Mouse (Mus musculus) embryonic fibroblast, embryonic 13.5 days (primary cell): ENCODE results near the gene Grwd1. TPM values are rescaled to one million over a fixed set of nuclear protein-coding genes. Genes with fewer than 3 reads are reported as not detected.
"Not testable (repeated sequence)": the region's sequence is repeated elsewhere in the genome, so short reads cannot be mapped to it uniquely, and the experiment has no call there.

Experiments used
- H3K27ac ChIP-seq: 2 replicates; pipeline ENCODE4 v1.5.1; 2012; ENCODE audit warnings: low read length, control low read depth, inconsistent platforms; ENCODE audit not compliant: insufficient read depth
- H3K4me1 ChIP-seq: 2 replicates; pipeline ENCODE4 v1.6.1; 2011; ENCODE audit warnings: low read length; ENCODE audit not compliant: control insufficient read depth, insufficient read depth
- H3K4me3 ChIP-seq: 2 replicates; pipeline ENCODE4 v1.5.1; 2011; ENCODE audit warnings: mild to moderate bottlenecking, control low read depth, low read length; ENCODE audit not compliant: insufficient read depth
- CTCF ChIP-seq: IDR thresholded peaks from 2 replicates; pipeline ENCODE4 v1.5.1; 2011; ENCODE audit warnings: mild to moderate bottlenecking, control low read depth, low read length, moderate library complexity, borderline replicate concordance; ENCODE audit not compliant: insufficient read depth
- POLR2A ChIP-seq: IDR thresholded peaks from 2 replicates; pipeline ENCODE4 v1.6.1; 2011; ENCODE audit warnings: low read depth, mild to moderate bottlenecking, control low read depth, low read length, moderate library complexity
- polyA plus RNA-seq: library from polyadenylated mRNA; stranded (reverse); fragments of >200 nt; gene quantifications from 2 replicates; pipeline ENCODE4 v1.2.4, GENCODE M21; 2011; ENCODE audit warnings: low read depth; ENCODE audit not compliant: missing spikeins, insufficient read length

The Grwd1 gene
- 13.5 and 17.6 TPM in 2 replicates for polyA plus RNA-seq

- H3K4me1 ChIP-seq = no peaks in the 10 kb centered on the region; the same call in 1 of the 2 replicates
- 0 out of 2 replicates have a peak within 1 kb of the TSS, but pooled peaks have one; percentile 4 for H3K27ac ChIP-seq
- peak within 1 kb of the TSS; percentile 95 for H3K4me3 ChIP-seq
- TF ChIP-seq POLR2A = peak; percentile 62
- TF ChIP-seq CTCF = no peak
These were observed at the start of gene Grwd1 for GRCm38 (mm10) chr7:45830427-45831127. Gene Grwd1, minus strand, starts transcription at chr7:45830944.

DNA sequence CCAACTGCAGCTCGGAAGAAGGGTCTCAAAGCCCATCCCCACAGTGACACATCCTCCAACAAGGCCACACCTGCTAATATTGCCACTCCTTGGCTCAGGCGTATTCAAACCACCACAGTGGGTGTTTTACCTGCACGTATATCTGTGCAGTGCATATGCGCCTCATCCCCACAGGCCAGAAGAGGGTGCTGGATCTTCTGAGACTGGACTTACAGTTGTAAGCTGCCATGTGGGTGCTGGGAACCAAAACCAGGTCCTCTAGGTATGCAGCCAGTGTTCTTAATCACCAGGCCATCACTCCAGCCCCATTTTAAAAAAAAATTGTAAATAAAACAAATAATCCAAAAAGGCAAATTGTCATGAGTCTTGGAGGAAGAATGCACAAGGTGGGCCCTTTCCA, 49.8 kb upstream of the Grwd1 start:
- no peak overlapping the region for H3K27ac ChIP-seq
- TF ChIP-seq CTCF (no peak), POLR2A (no peak)
- 0 out of 2 replicates have a peak, but pooled peaks cover 2% of the 10 kb centered on the region for H3K4me1 ChIP-seq
- H3K4me3 ChIP-seq = no peak overlapping the region

GRCm38 (mm10) chr7:45878278-45878677, 47.5 kb upstream of the Grwd1 start, which contains the start of gene Grin2d:
Gene Grin2d, minus strand, starts transcription at chr7:45878378.
- not testable (repeated sequence) for H3K4me3 ChIP-seq, H3K27ac ChIP-seq, H3K4me1 ChIP-seq

GRCm38 (mm10) chr7:45876895-45877294, 46.2 kb upstream of the Grwd1 start:
- H3K27ac ChIP-seq = no peak overlapping the region
- H3K4me1 ChIP-seq = 0 out of 2 replicates have a peak, but pooled peaks cover 3% of the 10 kb centered on the region
- H3K4me3 ChIP-seq = no peak overlapping the region
- TF ChIP-seq CTCF (no peak), POLR2A (no peak)

DNA sequence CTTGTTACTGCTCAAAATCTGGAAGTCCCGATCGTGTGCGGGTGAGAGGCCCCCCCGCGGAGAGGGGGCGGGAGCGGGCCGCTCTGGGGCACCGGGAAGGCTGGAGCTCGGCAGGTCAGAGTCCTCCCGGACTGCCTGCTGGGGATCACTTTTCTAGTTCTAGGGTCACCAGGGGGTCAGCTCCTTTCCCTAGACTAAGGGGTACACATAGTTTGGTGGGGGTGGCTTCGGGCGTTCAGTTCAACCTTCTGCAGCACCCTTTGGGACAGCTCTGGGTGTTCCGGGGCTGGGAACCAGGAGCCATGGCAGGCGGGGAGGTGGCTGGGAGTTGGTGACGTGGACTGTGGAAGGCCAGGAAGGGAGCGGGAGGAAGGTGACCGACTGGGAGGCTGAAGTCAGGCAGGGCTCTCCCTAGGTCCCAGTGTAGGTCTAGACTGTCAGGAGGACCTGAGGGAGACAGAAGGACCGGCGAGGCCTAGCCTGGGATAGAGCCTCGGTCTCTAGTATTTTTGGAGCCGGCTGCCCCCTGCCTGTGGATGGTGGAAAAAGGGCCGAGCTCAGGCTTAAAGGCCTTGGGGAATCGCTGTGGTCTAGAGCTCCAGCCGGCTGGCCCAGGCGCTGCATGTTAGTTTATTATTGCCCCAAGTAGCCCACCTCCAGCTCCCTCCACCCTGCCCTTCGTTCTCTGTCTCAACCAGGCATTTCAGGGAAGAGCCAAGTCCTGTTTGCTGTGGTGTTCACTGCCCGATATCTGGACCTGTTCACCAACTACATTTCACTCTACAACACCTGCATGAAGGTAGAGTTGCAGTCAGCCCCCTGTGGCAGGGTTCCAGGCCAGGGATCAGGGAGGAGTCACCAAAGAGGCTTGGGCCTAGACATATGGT, 42.6 kb upstream of the Grwd1 start:
- 0 out of 2 replicates have a peak, but pooled peaks cover 3% of the 10 kb centered on the region for H3K4me1 ChIP-seq
- TF ChIP-seq CTCF (no peak), POLR2A (peak; percentile 57)
- peak overlapping the region; percentile 75 for H3K4me3 ChIP-seq
- H3K27ac ChIP-seq = peak overlapping the region; percentile 45

DNA sequence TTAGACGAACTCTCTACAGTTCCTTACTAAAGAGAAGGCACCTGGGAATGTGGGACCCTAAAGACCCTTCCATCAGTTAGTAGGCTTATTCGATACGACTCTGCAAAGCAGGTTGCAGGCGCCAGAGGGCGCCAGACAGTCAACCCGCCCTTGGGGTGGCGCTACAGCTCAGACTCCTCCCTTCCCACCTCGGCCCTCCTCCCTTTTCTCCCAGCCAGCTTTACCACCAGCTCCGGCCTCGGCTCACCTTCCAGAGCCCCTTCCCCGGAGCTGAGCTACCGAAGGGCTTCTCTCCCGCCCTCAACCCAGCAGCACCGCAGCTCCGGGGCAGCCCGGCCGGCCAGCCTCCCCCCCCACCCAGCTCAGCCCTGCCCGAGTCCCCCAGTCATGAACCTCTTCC, 41.9 kb upstream of the Grwd1 start, which contains the start of gene Kdelr1:
Gene Kdelr1, plus strand, starts transcription at position 149 of the 400 bp plus-strand sequence.
- H3K27ac ChIP-seq = peak within 1 kb of the TSS; percentile 45
- H3K4me3 ChIP-seq = peak within 1 kb of the TSS; percentile 75
- H3K4me1 ChIP-seq = 0 out of 2 replicates have a peak, but pooled peaks cover 3% of the 10 kb centered on the region
- TF ChIP-seq POLR2A = peak; percentile 90
- TF ChIP-seq CTCF = peak; percentile 83

DNA sequence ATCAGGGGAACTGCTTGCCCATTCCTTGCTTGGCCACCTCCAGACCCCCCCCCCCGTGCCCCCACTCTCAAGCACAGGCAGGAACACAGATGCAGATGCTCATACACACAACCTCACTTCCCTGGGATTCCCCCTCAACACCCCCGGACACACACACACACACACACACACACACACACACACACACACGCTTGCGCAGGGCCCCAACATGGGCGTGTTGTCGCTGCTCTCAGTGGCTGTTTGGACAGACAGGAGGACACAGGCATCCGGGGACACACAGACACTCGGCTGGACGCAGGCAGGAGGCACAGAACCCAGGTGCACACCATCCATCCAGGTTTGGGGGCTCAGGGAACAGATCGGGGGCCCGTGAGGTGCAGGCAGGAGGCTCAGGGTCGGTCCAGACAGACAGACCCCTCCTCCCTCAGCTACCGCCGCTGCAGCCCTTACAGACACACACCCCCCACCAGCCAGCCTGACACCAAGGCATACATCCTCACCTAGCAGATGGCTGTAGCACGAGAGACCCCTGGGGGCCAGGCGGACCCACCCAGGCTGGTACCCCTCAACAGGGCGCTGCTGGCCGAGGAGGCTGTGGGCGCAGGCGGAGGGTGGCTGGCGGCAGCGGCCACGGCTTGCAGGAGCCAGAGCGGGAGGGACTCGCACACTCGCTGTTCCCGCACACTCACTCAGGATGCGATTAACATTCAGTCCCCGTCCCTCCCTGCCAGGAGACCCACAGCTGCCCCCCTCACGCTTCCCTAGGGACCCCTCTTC, 39.7 kb upstream of the Grwd1 start:
- Histone ChIP-seq H3K4me1 (0 out of 2 replicates have a peak, but pooled peaks cover 4% of the 10 kb centered on the region), H3K27ac (no peak overlapping the region), H3K4me3 (no peak overlapping the region)
- TF ChIP-seq POLR2A = peak; percentile 31
- TF ChIP-seq CTCF = no peak

- Histone ChIP-seq H3K4me3 (no peak overlapping the region), H3K27ac (no peak overlapping the region), H3K4me1 (0 out of 2 replicates have a peak, but pooled peaks cover 3% of the 10 kb centered on the region)
- TF ChIP-seq CTCF = no peak
- no peak for TF ChIP-seq POLR2A
These were observed 39.0 kb upstream of the Grwd1 start for GRCm38 (mm10) chr7:45869787-45870186.

- 0 out of 2 replicates have a peak, but pooled peaks cover 3% of the 10 kb centered on the region for H3K4me1 ChIP-seq
- TF ChIP-seq CTCF (no peak), POLR2A (no peak; the same call in 1 of the 2 replicates)
- no peak overlapping the region for H3K27ac ChIP-seq
- no peak overlapping the region for H3K4me3 ChIP-seq
These were observed 38.4 kb upstream of the Grwd1 start for GRCm38 (mm10) chr7:45869107-45869670.
